Mouse (Mus musculus): Measurements from ENCODE around the gene Tmsb15b1.

DNA sequence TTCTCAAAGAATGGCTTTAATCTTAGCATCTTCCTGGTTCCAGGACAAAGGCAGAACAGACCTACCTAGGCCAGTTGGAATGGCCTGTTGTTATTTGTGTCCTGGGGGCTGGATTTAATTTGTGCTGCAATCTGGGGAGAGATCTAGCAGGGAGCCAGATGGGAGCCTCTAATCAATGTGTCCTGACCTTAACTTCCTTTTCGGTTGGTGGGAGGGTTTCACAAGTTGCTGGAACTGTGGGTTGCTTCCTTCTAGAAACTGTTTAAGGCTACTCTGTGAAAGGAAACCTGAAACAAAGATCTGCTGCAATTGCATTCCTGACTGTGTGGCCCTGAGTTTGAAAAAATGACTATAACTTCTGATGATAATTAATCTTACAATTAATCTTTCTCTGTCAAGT lies 41.0 kb upstream of the Tmsb15b1 start:
- TF ChIP-seq CTCF (conservative IDR thresholded peaks at IDR 0.05 in 1 of 2, IDR thresholded peaks at IDR 0.05 in 1 of 2; ENCODE audit: low read depth in 2 of 2, low read length in 2 of 2) (no peak), MAZ (IDR thresholded peaks at IDR 0.05; ENCODE audit: low read depth, low read length) (no peak)

Data from CH12.LX (cell line).